Mouse (Mus musculus): ENCODE data around the gene Hes6.

Hes6 gene

GRCm38 (mm10) chr1:91413898-91414594 lies at the start of gene Hes6:
Gene Hes6 (minus strand): TSS chr1:91414038.
- peak; percentile 79 to 87 for DNase-seq

- no peak for DNase-seq
Observed at GRCm38 (mm10) chr1:91463336-91463995, 49.6 kb upstream of the Hes6 start.

GRCm38 (mm10) chr1:91460564-91460963 lies 46.7 kb upstream of the Hes6 start:
- DNase-seq = no peak

GRCm38 (mm10) chr1:91460069-91460468 lies 46.2 kb upstream of the Hes6 start:
- DNase-seq = no peak

- DNase-seq = peak; percentile 100
Observed at GRCm38 (mm10) chr1:91459059-91459809, 45.4 kb upstream of the Hes6 start, which contains the start of gene Per2. Gene Per2 (minus strand): TSS chr1:91459324.

GRCm38 (mm10) chr1:91458223-91458861 lies 44.5 kb upstream of the Hes6 start:
- DNase-seq = peak; percentile 28 to 41

GRCm38 (mm10) chr1:91457698-91458097 lies 43.9 kb upstream of the Hes6 start:
- DNase-seq = no peak

- no peak for DNase-seq
Observed at GRCm38 (mm10) chr1:91457116-91457515, 43.3 kb upstream of the Hes6 start.

GRCm38 (mm10) chr1:91456301-91456801 lies 42.5 kb upstream of the Hes6 start:
- DNase-seq = no peak

GRCm38 (mm10) chr1:91455661-91456161 lies 41.9 kb upstream of the Hes6 start:
- DNase-seq = no peak

- DNase-seq = no peak
Observed at GRCm38 (mm10) chr1:91454927-91455326, 41.1 kb upstream of the Hes6 start.

- DNase-seq = no peak
Observed at GRCm38 (mm10) chr1:91454366-91454765, 40.5 kb upstream of the Hes6 start.

GRCm38 (mm10) chr1:91453932-91454331 lies 40.1 kb upstream of the Hes6 start:
- DNase-seq = no peak

- DNase-seq = no peak
Observed at GRCm38 (mm10) chr1:91451547-91452084, 37.8 kb upstream of the Hes6 start.

- no peak for DNase-seq
Observed at GRCm38 (mm10) chr1:91450851-91451250, 37.0 kb upstream of the Hes6 start.

- DNase-seq = no peak
Observed at GRCm38 (mm10) chr1:91448688-91449087, 34.9 kb upstream of the Hes6 start.

- DNase-seq = no peak
Observed at GRCm38 (mm10) chr1:91446511-91446910, 32.7 kb upstream of the Hes6 start.

- DNase-seq = no peak
Observed at GRCm38 (mm10) chr1:91446060-91446459, 32.2 kb upstream of the Hes6 start.

- DNase-seq = no peak
Observed at GRCm38 (mm10) chr1:91444841-91445830, 31.3 kb upstream of the Hes6 start.

- DNase-seq = no peak
Observed at GRCm38 (mm10) chr1:91442350-91442990, 28.6 kb upstream of the Hes6 start.

- DNase-seq = no peak
Observed at GRCm38 (mm10) chr1:91441855-91442254, 28.0 kb upstream of the Hes6 start.

Measured in cerebellum, postnatal 36 days (tissue).